Mouse (Mus musculus): ENCODE measurements around the gene Nfatc4. TPM values are rescaled to one million over a fixed set of nuclear protein-coding genes. Genes with fewer than 3 reads are reported as not detected.

The Nfatc4 gene
- polyA plus RNA-seq, 1 experiment = not detected

DNA sequence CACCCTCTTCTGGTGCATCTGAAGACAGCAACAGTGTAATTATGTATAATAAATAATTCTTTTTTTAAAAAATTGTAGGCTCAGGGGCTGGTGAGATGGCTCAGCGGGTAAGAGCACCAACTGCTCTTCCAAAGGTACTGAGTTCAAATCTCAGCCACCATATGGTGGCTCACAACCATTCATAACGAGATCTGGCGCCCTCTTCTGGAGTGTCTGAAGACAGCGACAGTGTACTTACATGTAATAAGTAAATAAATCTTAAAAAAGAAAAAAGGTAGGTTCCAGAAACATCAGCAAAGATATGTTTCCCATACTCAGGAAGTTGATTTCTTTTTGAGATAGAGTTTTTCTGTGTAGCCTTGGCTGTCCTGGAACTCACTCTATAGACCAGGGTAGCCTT lies 19.9 kb downstream of the Nfatc4 start:
- no peaks in the 10 kb centered on the region for H3K9me3 ChIP-seq (ENCODE audit: control insufficient read depth, low read length)
- 0 out of 2 replicates have a peak, but pooled peaks cover 3% of the 10 kb centered on the region for H3K27me3 ChIP-seq (ENCODE audit: control insufficient read depth)
- H3K36me3 ChIP-seq (ENCODE audit: control insufficient read depth) = no peaks in the 10 kb centered on the region
- no peaks in the 10 kb centered on the region for H3K4me1 ChIP-seq (ENCODE audit: control insufficient read depth)
- no peak overlapping the region for H3K4me3 ChIP-seq (replicated peaks)
- TF ChIP-seq GATA1 (IDR thresholded peaks at IDR 0.05; ENCODE audit: low read length) (no peak), TAL1 (IDR thresholded peaks at IDR 0.05; ENCODE audit: low read length) (no peak)

DNA sequence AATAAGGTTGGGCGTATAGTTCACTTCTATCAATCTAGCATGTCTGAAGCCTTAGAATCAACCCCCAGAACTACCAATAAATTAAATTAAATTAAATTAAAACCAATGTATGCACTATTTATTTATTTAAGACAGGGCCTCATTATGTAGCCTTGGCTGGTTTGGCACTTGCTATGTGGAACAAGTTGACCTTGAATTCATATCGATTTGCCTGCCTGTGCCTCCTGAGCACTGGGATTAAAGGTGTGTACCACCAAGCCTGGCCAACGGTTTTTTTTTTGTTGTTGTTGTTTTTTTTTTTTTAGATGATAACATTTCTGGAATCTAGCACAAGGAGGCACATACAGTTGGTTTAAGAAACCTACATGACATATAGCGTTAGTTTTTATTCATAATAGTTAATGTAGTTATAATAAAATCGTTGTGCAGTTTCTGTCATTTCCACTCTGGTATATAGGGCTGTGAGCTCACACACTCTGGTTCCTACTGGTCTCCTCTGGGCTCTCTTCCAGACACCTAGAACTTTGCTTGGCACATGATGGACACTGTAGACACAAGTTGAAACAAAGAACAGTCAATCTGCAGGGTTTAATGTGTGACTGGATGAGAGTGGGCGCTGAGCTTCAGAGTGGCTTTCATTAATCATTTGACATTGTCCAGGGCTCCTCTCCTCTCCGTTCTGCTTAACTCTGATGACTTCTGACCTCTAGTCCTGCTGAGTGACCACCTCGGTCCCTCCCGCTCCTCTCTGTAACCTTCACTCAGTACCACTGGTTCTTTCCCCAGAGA lies 22.8 kb downstream of the Nfatc4 start:
- no peaks in the 10 kb centered on the region for H3K36me3 ChIP-seq (ENCODE audit: control insufficient read depth)
- no peaks in the 10 kb centered on the region for H3K9me3 ChIP-seq (ENCODE audit: control insufficient read depth, low read length)
- H3K27me3 ChIP-seq (ENCODE audit: control insufficient read depth) = no peaks in the 10 kb centered on the region
- TF ChIP-seq TAL1 (IDR thresholded peaks at IDR 0.05; ENCODE audit: low read length) = no peak
- no peak for TF ChIP-seq GATA1 (IDR thresholded peaks at IDR 0.05; ENCODE audit: low read length)
- no peak overlapping the region for H3K4me3 ChIP-seq (replicated peaks)
- peaks cover 2% of the 10 kb centered on the region; the same call in 1 of the 2 replicates for H3K4me1 ChIP-seq (ENCODE audit: control insufficient read depth)

GRCm38 (mm10) chr14:55850885-55851284 lies 27.9 kb downstream of the Nfatc4 start:
- Histone ChIP-seq H3K4me1 (ENCODE audit: control insufficient read depth) (peaks cover 21% of the 10 kb centered on the region), H3K4me3 (replicated peaks) (no peak overlapping the region), H3K27me3 (ENCODE audit: control insufficient read depth) (peaks cover 29% of the 10 kb centered on the region), H3K9me3 (ENCODE audit: control insufficient read depth, low read length) (no peaks in the 10 kb centered on the region), H3K36me3 (ENCODE audit: control insufficient read depth) (no peaks in the 10 kb centered on the region)
- TF ChIP-seq GATA1 (IDR thresholded peaks at IDR 0.05; ENCODE audit: low read length) = no peak
- no peak for TF ChIP-seq TAL1 (IDR thresholded peaks at IDR 0.05; ENCODE audit: low read length)

GRCm38 (mm10) chr14:55852646-55853551 lies 30.0 kb downstream of the Nfatc4 start:
- Histone ChIP-seq H3K4me3 (replicated peaks) (no peak overlapping the region), H3K27me3 (ENCODE audit: control insufficient read depth) (peaks cover 29% of the 10 kb centered on the region), H3K4me1 (ENCODE audit: control insufficient read depth) (peaks cover 21% of the 10 kb centered on the region), H3K9me3 (ENCODE audit: control insufficient read depth, low read length) (no peaks in the 10 kb centered on the region), H3K36me3 (ENCODE audit: control insufficient read depth) (no peaks in the 10 kb centered on the region)
- TF ChIP-seq TAL1 (IDR thresholded peaks at IDR 0.05; ENCODE audit: low read length) (no peak), GATA1 (IDR thresholded peaks at IDR 0.05; ENCODE audit: low read length) (no peak)

- H3K9me3 ChIP-seq (ENCODE audit: control insufficient read depth, low read length) = no peaks in the 10 kb centered on the region
- H3K4me1 ChIP-seq (ENCODE audit: control insufficient read depth) = peaks cover 21% of the 10 kb centered on the region
- H3K27me3 ChIP-seq (ENCODE audit: control insufficient read depth) = peaks cover 29% of the 10 kb centered on the region
- H3K4me3 ChIP-seq (replicated peaks) = peak within 1 kb of the TSS; percentile 55
- no peaks in the 10 kb centered on the region for H3K36me3 ChIP-seq (ENCODE audit: control insufficient read depth)
- no peak for TF ChIP-seq GATA1 (IDR thresholded peaks at IDR 0.05; ENCODE audit: low read length)
- TF ChIP-seq TAL1 (IDR thresholded peaks at IDR 0.05; ENCODE audit: low read length) = no peak
Measured at GRCm38 (mm10) chr14:55853621-55854285, 30.8 kb downstream of the Nfatc4 start, which contains the start of gene Nynrin. Gene Nynrin (plus strand): TSS chr14:55854010.

DNA sequence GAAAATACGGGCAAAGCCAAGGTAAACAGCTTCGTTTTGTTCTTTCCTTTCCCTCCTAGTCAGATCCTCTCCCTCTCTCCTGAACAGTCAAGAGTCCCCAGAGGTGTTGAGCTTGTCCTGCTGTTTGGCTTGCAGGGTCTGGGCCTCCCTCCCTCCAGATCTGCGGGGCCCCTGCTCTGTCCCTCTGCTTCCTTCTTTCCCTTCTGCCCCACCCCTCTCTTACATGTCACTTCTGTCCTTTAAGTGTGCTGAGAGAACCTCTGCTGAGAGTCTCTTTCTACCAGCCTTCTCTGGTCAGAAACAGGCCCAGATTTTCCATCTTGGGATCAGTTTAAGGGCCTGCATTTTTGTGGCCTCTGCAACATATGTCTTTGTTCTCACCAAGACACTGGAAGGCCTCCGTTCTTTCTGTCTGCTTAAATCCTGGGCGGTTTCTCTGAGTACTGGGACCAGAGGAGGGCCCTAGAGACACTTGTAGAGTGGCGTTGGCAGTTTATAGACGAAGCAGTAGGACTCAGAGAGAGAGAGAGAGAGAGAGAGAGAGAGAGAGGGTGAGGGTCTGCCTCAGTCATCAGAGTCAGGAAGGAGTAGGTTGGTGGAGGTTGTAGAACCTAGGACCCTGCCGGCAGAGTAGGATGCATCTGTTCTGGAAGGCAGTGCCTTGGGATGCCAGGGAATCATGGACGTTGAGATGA lies 31.6 kb downstream of the Nfatc4 start:
- no peak for TF ChIP-seq GATA1 (IDR thresholded peaks at IDR 0.05; ENCODE audit: low read length)
- TF ChIP-seq TAL1 (IDR thresholded peaks at IDR 0.05; ENCODE audit: low read length) = no peak
- no peaks in the 10 kb centered on the region for H3K36me3 ChIP-seq (ENCODE audit: control insufficient read depth)
- H3K4me1 ChIP-seq (ENCODE audit: control insufficient read depth) = peaks cover 21% of the 10 kb centered on the region
- H3K27me3 ChIP-seq (ENCODE audit: control insufficient read depth) = peaks cover 29% of the 10 kb centered on the region
- peak overlapping the region; percentile 55 for H3K4me3 ChIP-seq (replicated peaks)
- H3K9me3 ChIP-seq (ENCODE audit: control insufficient read depth, low read length) = no peaks in the 10 kb centered on the region

- TF ChIP-seq TAL1 (IDR thresholded peaks at IDR 0.05; ENCODE audit: low read length) (no peak), GATA1 (IDR thresholded peaks at IDR 0.05; ENCODE audit: low read length) (no peak)
- peaks cover 29% of the 10 kb centered on the region for H3K27me3 ChIP-seq (ENCODE audit: control insufficient read depth)
- no peaks in the 10 kb centered on the region for H3K36me3 ChIP-seq (ENCODE audit: control insufficient read depth)
- H3K4me1 ChIP-seq (ENCODE audit: control insufficient read depth) = peaks cover 21% of the 10 kb centered on the region
- H3K4me3 ChIP-seq (replicated peaks) = peak overlapping the region; percentile 55
- H3K9me3 ChIP-seq (ENCODE audit: control insufficient read depth, low read length) = no peaks in the 10 kb centered on the region
Measured at GRCm38 (mm10) chr14:55855101-55855561, 32.2 kb downstream of the Nfatc4 start.

GRCm38 (mm10) chr14:55857588-55857987 lies 34.6 kb downstream of the Nfatc4 start:
- peaks cover 26% of the 10 kb centered on the region for H3K27me3 ChIP-seq (ENCODE audit: control insufficient read depth)
- TF ChIP-seq GATA1 (IDR thresholded peaks at IDR 0.05; ENCODE audit: low read length) = no peak
- no peak for TF ChIP-seq TAL1 (IDR thresholded peaks at IDR 0.05; ENCODE audit: low read length)
- no peak overlapping the region for H3K4me3 ChIP-seq (replicated peaks)
- no peaks in the 10 kb centered on the region for H3K36me3 ChIP-seq (ENCODE audit: control insufficient read depth)
- no peaks in the 10 kb centered on the region for H3K9me3 ChIP-seq (ENCODE audit: control insufficient read depth, low read length)
- peaks cover 16% of the 10 kb centered on the region for H3K4me1 ChIP-seq (ENCODE audit: control insufficient read depth)

Data from erythroblast, embryonic 14.5 days (primary cell).